Mouse (Mus musculus) embryonic facial prominence, embryonic 12.5 days (tissue): ENCODE results near the gene Mcu. TPM values are rescaled to one million over a fixed set of nuclear protein-coding genes. Genes with fewer than 3 reads are reported as not detected.

Experiments used
- ATAC-seq: fragments of 200-750 bp; cut with Nextera tagmentation; 2 replicates; pipeline ENCODE4 v1.8.0; 2017; ENCODE audit not compliant: insufficient number of reproducible peaks, insufficient read depth, low FRiP score, low TSS enrichment
- H3K27ac ChIP-seq: fragments of 300-500 bp; sonication (generic); 2 replicates; pipeline ENCODE4 v1.5.1; 2016; ENCODE audit warnings: mild to moderate bottlenecking
- H3K27me3 ChIP-seq: fragments of 300-500 bp; sonication (generic); 2 replicates; pipeline ENCODE4 v1.6.1; 2016; ENCODE audit warnings: mild to moderate bottlenecking, moderate library complexity
- H3K36me3 ChIP-seq: fragments of 300-500 bp; sonication (generic); 2 replicates; pipeline ENCODE4 v1.6.1; 2016; ENCODE audit warnings: mild to moderate bottlenecking
- H3K4me1 ChIP-seq: fragments of 300-500 bp; sonication (generic); 2 replicates; pipeline ENCODE4 v1.6.1; 2016
- H3K4me2 ChIP-seq: fragments of 300-500 bp; sonication (generic); replicated peaks from 2 replicates; pipeline ENCODE4 v1.6.1; 2016; ENCODE audit warnings: mild to moderate bottlenecking, moderate library complexity
- H3K4me3 ChIP-seq: fragments of 300-500 bp; sonication (generic); 2 replicates; pipeline ENCODE4 v1.5.1; 2016; ENCODE audit warnings: mild to moderate bottlenecking
- H3K9ac ChIP-seq: fragments of 300-500 bp; sonication (generic); 2 replicates; pipeline ENCODE4 v1.6.1; 2016; ENCODE audit warnings: mild to moderate bottlenecking, moderate library complexity
- H3K9me3 ChIP-seq: fragments of 300-500 bp; sonication (generic); 2 replicates; pipeline ENCODE4 v1.6.1; 2016; ENCODE audit warnings: mild to moderate bottlenecking, moderate library complexity
- WGBS: fragments of 180-500 bp; shearing (Covaris S2); methylation state at CpG from one replicate; pipeline ENCODE4 v1.1.7; 2016; 5-methylcytosine and 5-hydroxymethylcytosine counted together
- polyA plus RNA-seq: library from polyadenylated mRNA; unstranded; fragments of >200 nt; fragmentation: Nextera tagmentation; extraction: Ambion mirVana; gene quantifications from 2 replicates; pipeline ENCODE4 v1.2.1, GENCODE M21; 2016

The Mcu gene
- polyA plus RNA-seq, 1 experiment from 2014 or later: 32.8 TPM

DNA sequence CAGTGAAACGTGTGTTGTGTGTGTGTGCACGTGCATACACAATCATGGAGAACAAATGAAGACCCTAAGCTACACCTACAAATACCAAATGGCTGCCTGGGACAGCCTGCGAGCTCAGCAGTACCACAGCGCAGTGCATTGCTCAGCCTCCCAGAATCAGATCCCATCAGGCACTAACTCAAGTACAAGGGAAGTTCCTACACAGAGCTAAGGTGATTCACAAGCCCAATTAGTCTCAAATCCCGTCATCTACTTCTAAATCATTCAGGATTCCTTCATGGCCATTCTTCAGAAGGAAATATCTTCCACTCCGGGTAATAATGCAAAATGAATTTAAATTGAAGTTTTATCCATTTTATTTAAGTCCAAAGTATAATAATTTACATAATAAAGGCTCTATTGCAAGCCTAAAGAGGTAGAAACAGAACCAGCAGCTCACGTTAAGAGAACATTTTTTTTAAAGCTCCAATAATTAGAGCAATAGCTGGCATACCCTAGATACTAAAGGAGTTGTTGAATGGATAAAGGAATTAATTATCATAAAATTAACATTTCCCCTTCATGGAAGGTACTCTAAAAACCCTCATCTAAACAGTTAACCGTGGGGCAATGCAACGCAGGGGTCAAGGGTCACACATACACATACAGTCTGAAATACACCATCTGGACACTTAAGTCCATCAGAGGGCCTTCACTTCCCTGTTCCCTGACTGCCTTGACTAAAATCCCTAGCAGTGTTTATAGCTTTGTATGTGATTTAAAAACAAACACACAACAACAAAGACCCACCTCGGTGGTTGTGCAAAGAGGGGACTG lies 47.6 kb downstream of the Mcu start:
- ATAC-seq: no peak

DNA sequence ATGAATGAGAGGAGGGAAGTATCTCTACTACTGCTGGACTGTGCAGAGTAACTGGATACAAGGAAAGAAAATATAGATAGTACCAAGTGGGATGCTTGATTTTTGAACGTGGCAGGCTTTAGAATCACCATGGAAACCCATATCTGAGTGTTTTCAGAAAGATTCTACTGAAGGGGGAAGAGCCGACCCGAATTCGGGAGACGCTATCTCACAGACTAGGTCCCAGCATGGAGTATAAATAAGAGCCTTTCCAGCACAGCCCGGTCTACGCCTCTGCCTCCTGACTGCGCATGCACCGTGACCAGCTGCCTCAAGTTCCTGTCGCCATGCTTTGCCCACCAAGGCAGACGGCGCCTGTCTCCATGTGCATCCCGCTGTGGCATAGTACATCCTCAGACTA lies 49.5 kb downstream of the Mcu start:
- H3K4me2 ChIP-seq: no peak overlapping the region
- H3K9ac ChIP-seq: no peak overlapping the region
- H3K4me3 ChIP-seq: no peak overlapping the region
- ATAC-seq: 0 out of 2 replicates have a peak, but pooled peaks have one; percentile 22
- WGBS: 89% methylated on average over 13 of the region's 13 CpGs
- no peaks in the 10 kb centered on the region for H3K36me3 ChIP-seq
- no peak overlapping the region for H3K27ac ChIP-seq
- H3K4me1 ChIP-seq: peaks cover 11% of the 10 kb centered on the region
- no peaks in the 10 kb centered on the region for H3K27me3 ChIP-seq
- no peaks in the 10 kb centered on the region for H3K9me3 ChIP-seq

More for the DNA sequence above, 47.6 kb downstream of the Mcu start:
- peaks cover 6% of the 10 kb centered on the region for H3K4me1 ChIP-seq
- 81% methylated on average over 10 of the region's 10 CpGs for WGBS
- H3K27ac ChIP-seq: no peak overlapping the region
- H3K36me3 ChIP-seq: no peaks in the 10 kb centered on the region
- no peaks in the 10 kb centered on the region for H3K27me3 ChIP-seq
- no peak overlapping the region for H3K9ac ChIP-seq
- H3K4me3 ChIP-seq: no peak overlapping the region
- no peak overlapping the region for H3K4me2 ChIP-seq
- peaks cover 4% of the 10 kb centered on the region; the same call in 1 of the 2 replicates for H3K9me3 ChIP-seq

DNA sequence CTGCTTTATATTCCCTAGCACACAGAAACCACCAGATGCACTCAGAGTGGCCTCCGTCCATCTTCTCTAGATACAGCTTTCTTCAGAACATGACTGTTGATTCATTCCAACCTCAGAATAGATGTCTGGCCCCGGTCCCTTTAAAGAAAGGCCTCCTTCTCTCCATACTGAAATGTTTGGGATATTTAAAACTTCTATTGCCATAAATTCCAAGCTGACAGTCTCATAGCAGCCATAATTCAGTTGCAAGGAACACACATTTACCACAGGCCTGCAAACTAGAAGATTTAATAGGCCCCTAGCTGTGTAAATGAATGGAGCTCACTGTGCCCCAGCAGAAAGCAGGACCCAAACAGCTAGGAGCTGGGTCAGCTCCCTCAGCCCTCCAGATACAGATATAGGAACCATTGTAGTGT lies 50.5 kb downstream of the Mcu start:
- H3K4me2 ChIP-seq: no peak overlapping the region
- H3K36me3 ChIP-seq: no peaks in the 10 kb centered on the region
- H3K4me1 ChIP-seq: peaks cover 11% of the 10 kb centered on the region
- peak overlapping the region; percentile 65; the same call in 1 of the 2 replicates for H3K27ac ChIP-seq
- no peaks in the 10 kb centered on the region for H3K27me3 ChIP-seq
- 64% methylated on average over 2 of the region's 2 CpGs for WGBS
- no peak overlapping the region for H3K4me3 ChIP-seq
- 0 out of 2 replicates have a peak, but pooled peaks have one; percentile 69 for ATAC-seq
- no peak overlapping the region for H3K9ac ChIP-seq
- no peaks in the 10 kb centered on the region for H3K9me3 ChIP-seq

DNA sequence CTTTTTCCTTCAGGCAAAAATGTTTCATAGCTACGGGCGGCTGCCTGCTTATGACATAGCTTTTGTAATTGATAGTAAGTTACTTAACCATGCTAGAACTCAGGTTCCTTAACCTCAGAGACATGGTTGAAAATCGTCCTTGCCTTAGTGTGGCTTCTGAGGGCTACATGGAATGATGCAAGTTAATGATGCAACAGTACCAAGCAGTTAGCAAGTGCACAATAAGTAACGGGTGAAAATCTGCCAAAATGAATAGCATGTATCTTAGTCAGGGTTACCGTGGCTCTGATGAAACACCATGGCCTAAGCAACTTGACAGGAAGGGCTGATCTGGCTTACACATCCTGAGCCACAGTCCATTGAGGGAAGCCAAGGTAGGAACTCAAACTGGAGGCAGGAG lies 51.9 kb downstream of the Mcu start:
- Histone ChIP-seq H3K4me3 (no peak overlapping the region), H3K27ac (no peak overlapping the region), H3K9me3 (no peaks in the 10 kb centered on the region), H3K36me3 (no peaks in the 10 kb centered on the region), H3K27me3 (no peaks in the 10 kb centered on the region), H3K4me2 (no peak overlapping the region), H3K4me1 (peaks cover 11% of the 10 kb centered on the region), H3K9ac (no peak overlapping the region)
- 68% methylated on average over 5 of the region's 5 CpGs for WGBS
- ATAC-seq: no peak

DNA sequence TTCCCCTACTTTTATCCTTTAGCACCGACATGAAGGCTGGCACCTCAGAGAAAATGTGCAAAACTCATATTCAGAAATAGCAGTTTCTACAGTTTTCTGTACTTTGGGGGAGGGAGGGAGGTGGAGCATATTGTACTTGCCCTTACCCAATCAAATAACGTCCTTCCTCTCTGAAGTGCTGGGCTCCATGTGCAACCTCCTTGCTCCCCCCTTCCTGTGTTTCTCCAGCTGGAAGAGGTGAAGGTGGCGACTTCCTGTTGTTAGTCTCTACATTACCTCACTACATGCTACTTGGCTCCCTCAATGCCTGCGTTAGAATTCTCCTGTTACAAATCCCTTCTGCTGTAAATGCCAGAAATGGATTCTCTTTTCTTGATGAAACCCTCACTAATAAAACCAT lies 54.0 kb downstream of the Mcu start:
- 44% methylated on average over 4 of the region's 4 CpGs for WGBS
- Histone ChIP-seq H3K4me3 (no peak overlapping the region), H3K4me1 (peaks cover 11% of the 10 kb centered on the region), H3K36me3 (no peaks in the 10 kb centered on the region), H3K27ac (no peak overlapping the region), H3K27me3 (no peaks in the 10 kb centered on the region), H3K9me3 (no peaks in the 10 kb centered on the region), H3K4me2 (no peak overlapping the region), H3K9ac (no peak overlapping the region)
- no peak for ATAC-seq

DNA sequence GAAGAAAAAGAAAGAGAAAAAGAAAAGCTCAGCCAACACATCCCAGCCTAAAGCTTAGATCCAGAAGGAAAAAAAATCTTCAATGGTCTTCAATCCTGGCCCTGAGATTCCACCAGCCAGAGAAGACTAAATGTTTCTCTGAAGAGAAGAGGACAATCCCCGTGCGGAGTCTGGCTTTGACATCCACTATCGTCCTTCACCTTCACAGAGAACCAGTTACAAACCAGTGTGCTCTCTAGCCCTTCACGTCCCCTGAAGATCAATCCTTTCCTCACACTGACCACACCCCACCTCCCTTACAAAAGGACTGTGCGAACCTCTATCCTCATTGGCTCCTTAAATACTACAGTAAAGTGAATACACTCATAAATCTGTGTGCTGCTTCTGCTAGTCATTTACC lies 56.4 kb downstream of the Mcu start:
- no peak overlapping the region for H3K9ac ChIP-seq
- no peak overlapping the region for H3K27ac ChIP-seq
- no peaks in the 10 kb centered on the region for H3K9me3 ChIP-seq
- WGBS: 89% methylated on average over 5 of the region's 5 CpGs
- H3K27me3 ChIP-seq: no peaks in the 10 kb centered on the region
- H3K4me1 ChIP-seq: peaks cover 11% of the 10 kb centered on the region; the same call in 1 of the 2 replicates
- no peak for ATAC-seq
- no peak overlapping the region for H3K4me2 ChIP-seq
- H3K4me3 ChIP-seq: no peak overlapping the region
- no peaks in the 10 kb centered on the region for H3K36me3 ChIP-seq

DNA sequence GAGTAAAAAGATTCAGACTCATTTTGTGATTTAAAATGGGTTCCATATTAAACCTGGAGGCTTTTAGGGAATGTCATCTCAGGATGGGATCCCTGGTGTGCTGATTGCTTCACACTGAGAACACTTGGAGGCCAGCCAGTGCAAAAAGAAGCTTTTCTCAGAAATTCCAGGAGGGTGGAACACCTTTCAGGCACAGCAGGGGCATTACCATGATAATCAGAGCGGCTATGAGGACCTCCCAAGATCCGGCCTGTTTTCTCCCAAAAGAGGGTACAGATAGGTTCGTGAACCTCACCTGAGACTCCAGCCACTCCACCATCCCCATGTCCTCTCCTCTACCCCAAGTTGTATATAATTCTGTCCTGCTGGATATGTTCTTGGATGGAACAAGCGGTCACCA lies 57.9 kb downstream of the Mcu start:
- H3K36me3 ChIP-seq: no peaks in the 10 kb centered on the region

DNA sequence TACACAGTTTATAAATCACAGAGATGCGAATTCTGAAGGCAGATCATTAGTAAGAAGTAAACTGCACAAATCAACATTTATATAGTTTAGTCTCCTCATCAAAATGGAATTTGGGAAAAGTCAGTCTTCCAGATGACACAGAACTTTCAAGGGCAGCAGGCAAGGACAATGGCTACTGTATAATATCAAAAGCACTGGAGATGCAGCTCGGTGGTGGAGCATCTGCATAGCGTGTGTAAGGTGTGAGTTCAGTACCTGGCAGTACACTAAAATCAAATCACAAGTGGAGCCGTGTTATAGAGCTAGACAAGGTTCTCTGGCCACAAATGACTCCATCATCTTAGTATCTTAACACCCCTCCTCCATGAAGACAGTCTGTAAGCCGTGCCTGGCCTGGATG lies 58.3 kb downstream of the Mcu start:
- Histone ChIP-seq H3K4me1 (peaks cover 11% of the 10 kb centered on the region; the same call in 1 of the 2 replicates), H3K27me3 (no peaks in the 10 kb centered on the region), H3K36me3 (no peaks in the 10 kb centered on the region), H3K27ac (no peak overlapping the region), H3K9ac (no peak overlapping the region), H3K9me3 (no peaks in the 10 kb centered on the region), H3K4me2 (no peak overlapping the region), H3K4me3 (no peak overlapping the region)
- 86% methylated on average over 5 of the region's 5 CpGs for WGBS
- no peak for ATAC-seq

More for the DNA sequence above, 57.9 kb downstream of the Mcu start:
- H3K9me3 ChIP-seq: no peaks in the 10 kb centered on the region
- no peak overlapping the region for H3K4me2 ChIP-seq
- H3K4me1 ChIP-seq: peaks cover 11% of the 10 kb centered on the region; the same call in 1 of the 2 replicates
- no peak for ATAC-seq
- WGBS: 77% methylated on average over 4 of the region's 4 CpGs
- H3K27me3 ChIP-seq: no peaks in the 10 kb centered on the region
- no peak overlapping the region for H3K9ac ChIP-seq
- no peak overlapping the region for H3K27ac ChIP-seq
- no peak overlapping the region for H3K4me3 ChIP-seq

DNA sequence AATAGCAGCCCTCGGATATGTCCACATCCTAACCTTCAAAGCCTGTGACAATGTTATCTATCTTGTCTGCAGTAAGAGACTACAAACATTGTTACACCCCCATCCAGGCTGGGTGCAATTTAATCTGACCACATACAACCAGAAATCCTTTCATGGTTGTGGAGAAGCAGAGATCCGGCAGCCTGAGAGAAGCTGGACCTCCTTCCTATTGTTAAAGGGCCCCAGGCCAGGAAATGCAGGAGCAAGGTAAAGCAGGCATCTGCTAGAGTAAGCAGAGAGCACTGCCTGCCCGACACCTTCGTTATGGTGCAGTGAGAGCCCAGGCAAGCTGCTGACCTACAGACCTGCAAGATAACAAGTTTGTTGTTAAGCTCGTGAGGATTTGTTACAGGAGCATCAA lies 60.0 kb downstream of the Mcu start:
- H3K9me3 ChIP-seq: no peaks in the 10 kb centered on the region
- WGBS: 35% methylated on average over 5 of the region's 5 CpGs
- no peak for ATAC-seq

DNA sequence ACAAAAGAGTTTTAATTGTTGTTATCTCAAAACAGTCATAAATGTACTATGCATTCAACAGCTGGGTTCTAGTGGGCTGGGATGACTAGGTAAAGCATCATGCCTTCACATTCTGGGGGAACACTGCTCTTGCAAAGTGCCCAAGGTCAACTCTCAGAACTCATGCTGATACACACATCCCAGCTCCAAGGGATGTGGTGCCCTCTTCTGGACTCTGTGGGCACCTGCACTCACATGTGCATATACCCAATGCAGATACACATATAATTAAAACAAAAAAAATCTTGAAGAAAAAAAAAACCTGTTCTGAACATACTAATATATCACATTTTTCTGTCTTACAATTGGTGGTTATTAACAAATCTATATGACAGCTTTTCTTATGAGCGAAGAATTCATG lies 62.2 kb downstream of the Mcu start:
- Histone ChIP-seq H3K36me3 (no peaks in the 10 kb centered on the region), H3K4me1 (peaks cover 5% of the 10 kb centered on the region; the same call in 1 of the 2 replicates), H3K27ac (no peak overlapping the region), H3K9me3 (no peaks in the 10 kb centered on the region), H3K9ac (no peak overlapping the region), H3K27me3 (no peaks in the 10 kb centered on the region), H3K4me3 (no peak overlapping the region), H3K4me2 (no peak overlapping the region)
- 97% methylated on average over 1 of the region's 1 CpGs for WGBS
- ATAC-seq: no peak

More for the DNA sequence above, 60.0 kb downstream of the Mcu start:
- Histone ChIP-seq H3K4me3 (no peak overlapping the region), H3K9ac (no peak overlapping the region), H3K27ac (no peak overlapping the region), H3K4me2 (no peak overlapping the region), H3K4me1 (peaks cover 5% of the 10 kb centered on the region; the same call in 1 of the 2 replicates), H3K36me3 (no peaks in the 10 kb centered on the region), H3K27me3 (no peaks in the 10 kb centered on the region)

DNA sequence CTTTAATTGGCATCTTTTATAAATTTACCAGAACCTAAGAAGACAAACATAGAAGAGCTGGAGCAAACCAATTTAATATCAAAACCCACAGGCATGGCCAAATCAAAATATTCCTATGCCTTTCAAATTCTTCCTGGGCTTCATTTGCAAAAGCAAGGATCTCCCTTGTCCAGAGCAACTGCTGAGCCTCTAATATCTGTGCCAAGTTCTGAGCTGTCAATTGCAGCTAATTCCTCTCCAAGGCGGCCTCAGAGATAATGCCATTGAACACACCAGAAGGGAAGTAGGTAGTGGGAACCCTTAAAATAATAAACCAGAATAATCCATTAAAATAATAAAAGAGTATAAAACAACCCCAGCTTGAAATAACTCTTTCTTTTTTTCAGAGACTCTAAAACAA lies 64.0 kb downstream of the Mcu start:
- H3K9ac ChIP-seq: no peak overlapping the region
- H3K4me1 ChIP-seq: peaks cover 5% of the 10 kb centered on the region; the same call in 1 of the 2 replicates
- no peak overlapping the region for H3K4me2 ChIP-seq
- 0 out of 2 replicates have a peak, but pooled peaks cover under 1% of the 10 kb centered on the region for H3K9me3 ChIP-seq
- WGBS: 85% methylated on average over 1 of the region's 1 CpGs
- ATAC-seq: no peak
- H3K27ac ChIP-seq: no peak overlapping the region
- H3K4me3 ChIP-seq: no peak overlapping the region
- no peaks in the 10 kb centered on the region for H3K36me3 ChIP-seq
- no peaks in the 10 kb centered on the region for H3K27me3 ChIP-seq

DNA sequence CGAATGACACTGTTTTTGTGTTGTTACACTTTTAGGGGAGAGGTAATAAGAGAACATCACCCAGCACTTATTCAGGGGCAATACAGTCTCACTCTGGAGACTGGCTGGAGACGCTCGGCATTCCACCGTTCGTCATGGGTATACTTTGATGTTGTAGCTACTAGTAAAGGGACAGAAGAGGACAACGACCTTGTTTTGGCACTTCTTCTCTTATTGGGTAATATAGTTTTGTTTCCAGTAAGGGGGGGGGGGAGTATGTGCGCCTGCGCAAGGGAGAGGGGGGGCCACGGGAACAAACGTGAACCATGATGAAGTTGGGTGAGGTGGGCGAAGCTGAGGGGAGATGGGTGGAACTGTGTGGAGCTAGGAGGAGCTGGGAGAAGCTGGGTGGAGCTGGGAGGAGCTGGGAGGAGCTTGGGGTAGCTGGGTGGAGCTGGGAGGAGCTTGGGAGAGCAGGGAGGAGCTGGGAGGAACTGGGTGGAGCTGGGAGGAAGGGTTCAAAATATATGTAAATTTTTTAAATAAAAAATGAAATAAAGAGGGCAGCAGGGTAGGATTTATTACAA lies 67.6 kb downstream of the Mcu start:
- WGBS: 85% methylated on average over 11 of the region's 11 CpGs
- H3K9ac ChIP-seq: no peak overlapping the region
- H3K27me3 ChIP-seq: no peaks in the 10 kb centered on the region
- H3K36me3 ChIP-seq: no peaks in the 10 kb centered on the region
- H3K4me2 ChIP-seq: no peak overlapping the region
- no peaks in the 10 kb centered on the region for H3K4me1 ChIP-seq
- H3K4me3 ChIP-seq: no peak overlapping the region
- H3K27ac ChIP-seq: no peak overlapping the region
- 0 out of 2 replicates have a peak, but pooled peaks cover 11% of the 10 kb centered on the region for H3K9me3 ChIP-seq
- no peak for ATAC-seq
